ENCODE assay signal across 8 mouse cellular contexts in genomic region chr15:77367504-77367903, GRCm38 (mm10). TPM values are rescaled to one million over a fixed set of nuclear protein-coding genes. Genes with fewer than 3 reads are reported as not detected.
DNase-seq lines count a peak whose midpoint lies in the region; ATAC-seq and TF ChIP-seq lines count a peak whose summit lies in the region.

No protein-coding gene starts in this region.

- no peak; the same call in 1 of the 2 replicates for ATAC-seq in forebrain, embryonic 15.5 days (replicated peaks)
- ATAC-seq in kidney, embryonic 16.5 days (ENCODE audit: low FRiP score, low TSS enrichment), result no peak
- ATAC-seq in stomach, embryonic 16.5 days (ENCODE audit: insufficient read depth, low FRiP score), result no peak

- H3K9me3 ChIP-seq in forebrain, embryonic 15.5 days, result no peaks in the 10 kb centered on the region
- H3K9me3 ChIP-seq in kidney, embryonic 16.5 days (ENCODE audit: low read length), result no peaks in the 10 kb centered on the region
- no peaks in the 10 kb centered on the region for H3K9me3 ChIP-seq in stomach, embryonic 16.5 days (replicated peaks; ENCODE audit: control insufficient read depth, low read length)

- WGBS in forebrain, embryonic 15.5 days, result 41% methylated on average over 8 of the region's 8 CpGs
- 40% methylated on average over 8 of the region's 8 CpGs for WGBS in kidney, embryonic 16.5 days
- WGBS in stomach, embryonic 16.5 days, result 41% methylated on average over 8 of the region's 8 CpGs

- peak; percentile 48 for DNase-seq in gastrocnemius, adult 2 months
- no peak for DNase-seq in gastrocnemius, adult 18-20 months (ENCODE audit: low spot score)
- DNase-seq in ES-CJ7 (ENCODE audit: low read depth, low spot score), result peak; percentile 43
- DNase-seq in ovary, postnatal 14 days (ENCODE audit: low spot score), result no peak
- no peak for DNase-seq in spleen, postnatal 14 days (ENCODE audit: low spot score in 2 of 2)

- peak overlapping the region; percentile 70 for H3K4me3 ChIP-seq in gastrocnemius, adult 2 months
- no peak overlapping the region for H3K4me3 ChIP-seq in forebrain, embryonic 15.5 days
- no peak overlapping the region for H3K4me3 ChIP-seq in kidney, embryonic 16.5 days (ENCODE audit: low read length)
- H3K4me3 ChIP-seq in stomach, embryonic 16.5 days (replicated peaks; ENCODE audit: low read length), result no peak overlapping the region

- H3K4me1 ChIP-seq in forebrain, embryonic 15.5 days, result peaks cover 36% of the 10 kb centered on the region
- H3K4me1 ChIP-seq in kidney, embryonic 16.5 days (ENCODE audit: insufficient read depth, low read length), result peaks cover 27% of the 10 kb centered on the region
- peaks cover 41% of the 10 kb centered on the region for H3K4me1 ChIP-seq in stomach, embryonic 16.5 days (ENCODE audit: control insufficient read depth, insufficient read depth, low read length)

- no peaks in the 10 kb centered on the region for H3K36me3 ChIP-seq in forebrain, embryonic 15.5 days
- H3K36me3 ChIP-seq in kidney, embryonic 16.5 days (ENCODE audit: insufficient read depth, low read length), result no peaks in the 10 kb centered on the region
- H3K36me3 ChIP-seq in stomach, embryonic 16.5 days (ENCODE audit: control insufficient read depth, insufficient read depth, low read length), result no peaks in the 10 kb centered on the region

- H3K9ac ChIP-seq in forebrain, embryonic 15.5 days (replicated peaks), result no peak overlapping the region
- H3K9ac ChIP-seq in kidney, embryonic 16.5 days (replicated peaks; ENCODE audit: low read length), result no peak overlapping the region
- H3K9ac ChIP-seq in stomach, embryonic 16.5 days (ENCODE audit: low read length), result no peak overlapping the region

- intact Hi-C loops in gastrocnemius, adult 2 months (cut with DNase I), result loop anchor here (10.0 kb wide), 1 partner anchor 393 kb away; no protein-coding TSS in a partner anchor

- no peaks in the 10 kb centered on the region for H3K27me3 ChIP-seq in forebrain, embryonic 15.5 days
- H3K27me3 ChIP-seq in kidney, embryonic 16.5 days (ENCODE audit: insufficient read depth, low read length), result no peaks in the 10 kb centered on the region
- H3K27me3 ChIP-seq in stomach, embryonic 16.5 days (ENCODE audit: control insufficient read depth, insufficient read depth, low read length), result no peaks in the 10 kb centered on the region

- no peak overlapping the region for H3K4me2 ChIP-seq in forebrain, embryonic 15.5 days (replicated peaks)
- no peak overlapping the region for H3K4me2 ChIP-seq in kidney, embryonic 16.5 days (replicated peaks; ENCODE audit: low read depth, low read length)
- no peak overlapping the region for H3K4me2 ChIP-seq in stomach, embryonic 16.5 days (ENCODE audit: low read depth, low read length)

- TF ChIP-seq CTCF in gastrocnemius, adult 2 months (IDR thresholded peaks at IDR 0.05), result no peak; the same call in 1 of the 2 replicates

- peak overlapping the region; percentile 98 for H3K27ac ChIP-seq in gastrocnemius, adult 2 months
- H3K27ac ChIP-seq in forebrain, embryonic 15.5 days (replicated peaks), result peak overlapping the region; percentile 96
- peak overlapping the region; percentile 96 for H3K27ac ChIP-seq in kidney, embryonic 16.5 days (ENCODE audit: low read length)
- peak overlapping the region; percentile 95 for H3K27ac ChIP-seq in stomach, embryonic 16.5 days (ENCODE audit: low read length)

RNA-seq across cellular contexts. Expression of gene Apol7a, which starts 31.4 kb away (rescaled TPM):
- 1 to 10 TPM in 1 of 2 experiments, under 1 TPM in 1; 0.31 to 1.2 TPM for total RNA-seq in gastrocnemius, adult 2 months (2021)
- 1 to 10 TPM in 1 of 2 experiments, under 1 TPM in 1; 0.76 to 1.1 TPM for total RNA-seq in gastrocnemius, adult 18-20 months (2021)
- not detected in 2 replicates for polyA plus RNA-seq in forebrain, embryonic 15.5 days (2015; fragmentation: Nextera tagmentation; extraction: Ambion mirVana)
- polyA plus RNA-seq in kidney, embryonic 16.5 days (2015; fragmentation: Nextera tagmentation; extraction: Ambion mirVana), result 0.19 TPM in 1 of 2 replicates, not detected in the other
- 9.0 and 17.9 TPM in 2 replicates for polyA plus RNA-seq in stomach, embryonic 16.5 days (2015; fragmentation: Nextera tagmentation; extraction: Ambion mirVana)

RNA-seq across cellular contexts. Expression of gene Apol9a, which starts 43.4 kb away (rescaled TPM):
- not detected for total RNA-seq in gastrocnemius, adult 2 months (2021)
- total RNA-seq in gastrocnemius, adult 18-20 months (2021), result not detected
- polyA plus RNA-seq in forebrain, embryonic 15.5 days (2015; fragmentation: Nextera tagmentation; extraction: Ambion mirVana), result 0.11 and 0.19 TPM in 2 replicates
- polyA plus RNA-seq in kidney, embryonic 16.5 days (2015; fragmentation: Nextera tagmentation; extraction: Ambion mirVana), result not detected in 2 replicates
- not detected in 2 replicates for polyA plus RNA-seq in stomach, embryonic 16.5 days (2015; fragmentation: Nextera tagmentation; extraction: Ambion mirVana)

Comparison
In these comparisons a context has a peak if more than half of its experiments do, and no peak if none do; other contexts are left out.
1. DNase-seq: peak in gastrocnemius, adult 2 months (single experiment) and ES-CJ7 (single experiment); none in gastrocnemius, adult 18-20 months (single experiment), ovary, postnatal 14 days (single experiment) and spleen, postnatal 14 days (0 of 2).
2. Peak in every context shown above with its lines, with median percentiles within 50 percentile points of each other: H3K27ac ChIP-seq.